Mouse (Mus musculus): ENCODE results near the gene Ogfod2.

The Ogfod2 gene

GRCm38 (mm10) chr5:124093852-124094604, 18.1 kb upstream of the Ogfod2 start:
- DNase-seq (ENCODE audit: low spot score in 2 of 2): peak in 1 of 2 experiments; percentile 14

DNA sequence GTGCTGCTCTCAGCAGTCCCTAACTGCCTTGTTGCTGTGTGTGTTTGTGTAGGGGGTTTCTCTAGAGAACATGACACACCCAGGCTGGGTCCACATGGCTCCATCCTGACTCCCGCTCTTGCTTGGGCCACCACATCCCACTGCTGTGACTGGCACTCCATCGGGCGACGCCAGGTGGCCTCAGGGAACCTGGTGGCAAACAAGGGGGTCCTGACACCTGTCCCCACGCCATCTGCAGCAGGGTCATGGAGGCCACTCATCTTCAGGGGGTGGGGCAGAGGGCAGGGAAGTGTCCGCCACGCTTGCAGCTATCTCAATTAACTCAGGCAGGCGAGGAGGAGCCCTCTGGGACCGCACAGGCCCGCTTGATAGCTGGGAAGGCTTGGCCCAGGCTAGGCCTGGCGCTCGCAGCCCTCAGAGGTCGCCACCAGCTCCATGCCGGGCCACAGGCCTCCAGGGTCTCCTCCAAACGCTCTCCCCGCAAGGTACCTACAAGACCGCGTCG, 17.0 kb upstream of the Ogfod2 start:
- peak; percentile 73 to 84 for DNase-seq (ENCODE audit: low spot score in 2 of 2)

DNA sequence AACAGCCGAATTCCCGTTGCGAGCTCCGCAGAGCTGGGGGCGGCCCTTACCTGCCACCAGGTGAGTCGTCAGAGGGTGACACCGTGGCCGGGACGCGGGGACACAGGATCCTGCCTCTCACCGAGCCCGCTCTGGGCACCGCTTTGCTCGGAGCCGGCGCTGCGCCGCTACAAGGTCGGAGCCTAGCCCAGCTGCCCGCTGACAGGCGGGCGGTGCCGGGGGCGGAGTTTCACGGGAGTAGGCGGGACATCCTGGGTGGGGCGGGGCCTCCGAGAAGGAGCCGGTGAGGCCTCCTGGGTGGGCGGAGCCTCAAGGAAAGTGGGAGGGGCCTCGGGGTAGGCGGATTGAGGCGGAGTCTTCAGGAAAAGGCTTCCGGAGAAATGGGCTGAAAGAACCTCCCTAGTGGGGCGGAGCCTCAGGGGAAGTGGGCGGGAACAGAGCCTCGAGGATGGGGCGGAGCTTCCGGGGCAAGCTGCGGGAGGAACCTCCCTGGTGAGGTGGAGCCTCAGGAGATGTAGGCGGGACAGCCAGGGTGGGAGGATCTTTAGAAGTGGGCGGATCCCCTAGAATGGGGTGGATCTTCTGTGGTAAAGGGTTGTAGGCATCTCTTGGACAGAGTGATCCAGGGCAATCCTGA, 16.4 kb upstream of the Ogfod2 start, which contains the start of gene Abcb9:
Gene Abcb9, minus strand, starts transcription at position 203 of the 637 bp plus-strand sequence.
- peak; percentile 100 for DNase-seq (ENCODE audit: low spot score in 2 of 2)

DNA sequence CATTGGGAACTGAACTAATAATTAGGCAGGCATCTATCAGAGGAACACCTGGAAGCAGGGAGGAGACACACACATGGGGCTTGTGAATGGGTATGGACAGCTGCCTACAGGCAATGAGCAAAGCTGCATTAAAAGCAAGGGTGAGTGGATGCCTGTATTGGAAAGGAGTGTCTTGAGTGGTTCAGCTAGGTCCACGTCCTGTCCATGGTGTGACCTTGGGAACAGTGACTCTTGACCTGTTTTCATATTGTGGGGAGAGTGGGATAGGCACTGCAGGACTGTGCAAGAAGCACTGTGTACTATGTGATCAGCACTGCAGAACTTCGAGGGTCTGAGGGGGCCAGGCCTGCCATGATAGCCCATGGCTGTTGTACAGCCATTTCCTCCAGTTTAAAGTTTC, 13.2 kb upstream of the Ogfod2 start:
- no peak for DNase-seq (ENCODE audit: low spot score in 2 of 2)

DNA sequence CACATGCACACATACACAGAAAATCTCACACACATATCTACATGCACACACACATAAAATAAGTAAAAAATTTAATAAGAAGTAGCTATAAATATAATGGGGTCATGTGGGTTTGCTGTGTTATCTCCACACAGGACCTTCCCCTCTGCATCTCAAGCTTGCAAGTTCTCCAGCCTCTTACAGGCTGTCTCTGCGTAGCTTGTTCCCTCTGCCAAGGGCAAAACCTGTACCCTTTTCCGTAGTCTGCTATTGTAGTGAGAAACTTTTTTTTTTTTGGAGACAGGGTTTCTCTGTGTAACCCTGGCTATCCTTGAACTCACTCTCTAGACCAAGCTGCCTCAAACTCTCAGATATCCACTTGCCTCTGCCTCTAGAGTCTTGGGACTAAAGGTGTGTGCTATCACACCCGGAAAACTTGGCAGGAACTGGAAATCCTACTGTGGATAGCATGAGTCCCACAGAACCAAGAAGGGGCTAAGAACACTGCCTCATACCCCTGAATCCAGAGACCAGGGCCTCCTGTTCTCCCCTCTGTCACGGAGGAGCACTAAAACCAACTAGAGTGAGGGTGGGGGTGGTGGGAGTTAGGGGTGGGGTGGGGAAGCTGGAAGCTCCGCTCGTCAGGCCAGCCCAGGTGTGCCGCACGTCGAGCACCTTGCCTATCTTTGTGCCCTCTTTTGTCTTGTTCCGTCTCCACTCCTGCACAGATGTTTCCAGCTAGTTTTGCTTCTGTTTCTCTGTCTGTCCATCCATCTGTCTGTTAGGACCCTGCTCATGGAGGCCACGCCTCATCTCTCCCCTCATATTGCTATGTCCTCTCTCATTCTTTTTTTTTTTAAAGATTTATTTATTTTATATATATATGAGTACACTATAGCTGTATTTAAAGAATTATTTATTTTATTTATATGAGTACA, 11.7 kb upstream of the Ogfod2 start:
- no peak for DNase-seq (ENCODE audit: low spot score in 2 of 2)

- no peak for DNase-seq (ENCODE audit: low spot score in 2 of 2)
Measured at GRCm38 (mm10) chr5:124102326-124102725, 9.8 kb upstream of the Ogfod2 start.

GRCm38 (mm10) chr5:124103020-124103419, 9.1 kb upstream of the Ogfod2 start:
- no peak for DNase-seq (ENCODE audit: low spot score in 2 of 2)

DNA sequence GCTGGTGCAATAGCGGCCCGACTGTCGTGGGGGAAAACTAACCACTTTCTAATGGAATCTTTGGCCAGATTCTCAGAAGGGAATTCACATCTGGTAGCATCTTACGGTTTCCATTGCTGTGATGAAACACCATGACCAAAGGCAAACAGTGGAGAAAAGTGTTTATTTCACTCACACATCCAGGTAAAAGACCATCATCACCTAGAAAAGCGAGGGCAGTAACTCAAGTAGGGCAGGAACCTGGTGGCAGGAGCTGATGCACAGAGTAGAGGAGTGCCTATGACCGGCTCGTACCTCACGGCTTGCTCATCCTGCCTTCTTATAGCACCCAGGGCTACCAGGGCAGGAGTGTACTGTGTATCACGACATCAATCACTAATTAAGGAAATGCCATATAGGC, 8.5 kb upstream of the Ogfod2 start:
- no peak for DNase-seq (ENCODE audit: low spot score in 2 of 2)

GRCm38 (mm10) chr5:124111077-124111741, 888 bp upstream of the Ogfod2 start:
- DNase-seq (ENCODE audit: low spot score in 2 of 2): peak; percentile 67 to 87

- DNase-seq (ENCODE audit: low spot score in 2 of 2): peak in 1 of 2 experiments; percentile 43
Measured at GRCm38 (mm10) chr5:124112531-124112930, 434 bp downstream of the Ogfod2 start.

DNA sequence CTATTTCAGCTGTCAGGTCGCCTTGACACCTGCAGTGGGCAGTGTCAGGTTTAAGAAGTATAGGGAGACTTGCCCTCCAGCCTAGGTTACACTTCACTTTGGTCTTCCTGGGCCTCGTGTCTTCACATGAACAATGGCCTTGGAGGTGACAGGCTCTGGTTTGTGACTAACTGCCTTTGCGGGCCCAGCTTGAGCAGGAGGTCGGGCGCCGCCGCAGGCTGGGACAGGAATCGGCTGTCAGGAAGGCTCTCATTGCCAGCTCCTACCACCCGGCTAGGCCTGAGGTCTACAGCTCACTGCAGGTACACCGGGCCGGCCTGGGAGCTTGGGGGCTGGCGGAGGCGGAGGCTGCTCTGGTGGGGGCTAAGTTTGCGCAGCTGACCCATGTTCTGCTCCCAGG, 933 bp downstream of the Ogfod2 start:
- DNase-seq (ENCODE audit: low spot score in 2 of 2): peak; percentile 72 to 87

DNA sequence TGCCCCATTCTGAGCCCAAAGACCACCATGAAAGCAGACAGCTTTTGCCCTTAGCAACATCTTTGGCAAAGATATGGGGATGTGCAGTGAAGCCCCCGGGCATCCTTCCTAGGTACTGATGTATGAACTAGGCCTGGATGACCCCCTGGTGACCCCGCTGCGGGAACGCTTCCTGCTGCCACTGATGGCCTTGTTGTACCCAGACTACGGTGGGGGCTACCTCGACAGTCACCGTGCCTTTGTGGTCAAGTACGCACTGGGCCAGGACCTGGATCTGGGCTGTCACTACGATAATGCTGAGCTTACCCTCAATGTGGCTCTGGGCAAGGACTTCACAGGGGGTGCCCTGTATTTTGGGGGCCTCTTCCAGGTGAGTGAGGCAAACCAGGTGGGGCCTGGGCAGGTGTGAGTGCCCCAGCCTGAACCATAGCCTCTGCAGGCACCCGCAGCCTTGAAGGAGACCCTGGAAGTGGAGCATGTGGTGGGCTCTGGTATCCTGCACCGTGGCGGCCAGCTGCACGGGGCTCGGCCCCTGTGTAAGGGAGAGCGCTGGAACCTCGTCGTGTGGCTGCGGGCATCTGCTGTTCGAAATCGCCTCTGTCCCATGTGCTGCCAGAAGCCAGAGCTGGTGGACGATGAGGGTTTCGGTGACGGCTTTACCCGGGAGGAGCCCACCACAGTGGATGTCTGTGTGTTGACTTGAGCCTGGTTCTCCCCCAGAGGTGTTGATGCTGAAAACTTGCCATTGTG, 2.4 kb downstream of the Ogfod2 start:
- peak in 1 of 2 experiments; percentile 68 for DNase-seq (ENCODE audit: low spot score in 2 of 2)

DNA sequence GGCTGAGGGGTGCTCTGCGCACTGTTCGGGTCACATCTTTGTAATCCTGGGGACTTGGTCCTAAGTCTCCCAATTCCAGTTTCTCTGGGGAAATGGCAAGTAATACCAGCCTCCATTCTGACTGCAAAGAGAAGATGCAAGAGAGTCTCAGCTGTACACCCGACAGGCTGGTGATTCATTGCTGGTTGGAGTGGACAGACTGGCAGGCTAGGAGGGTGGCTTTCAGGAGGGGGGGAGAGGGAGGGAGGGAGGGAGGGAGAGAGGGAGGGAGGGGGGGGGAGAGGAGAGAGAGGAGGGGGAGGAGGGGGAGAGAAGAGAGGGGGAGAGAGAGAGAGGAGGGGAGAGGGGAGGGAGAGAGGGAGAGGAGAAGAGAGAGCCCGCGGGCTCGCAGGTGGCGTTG, 3.4 kb downstream of the Ogfod2 start:
- no peak for DNase-seq (ENCODE audit: low spot score in 2 of 2)

DNA sequence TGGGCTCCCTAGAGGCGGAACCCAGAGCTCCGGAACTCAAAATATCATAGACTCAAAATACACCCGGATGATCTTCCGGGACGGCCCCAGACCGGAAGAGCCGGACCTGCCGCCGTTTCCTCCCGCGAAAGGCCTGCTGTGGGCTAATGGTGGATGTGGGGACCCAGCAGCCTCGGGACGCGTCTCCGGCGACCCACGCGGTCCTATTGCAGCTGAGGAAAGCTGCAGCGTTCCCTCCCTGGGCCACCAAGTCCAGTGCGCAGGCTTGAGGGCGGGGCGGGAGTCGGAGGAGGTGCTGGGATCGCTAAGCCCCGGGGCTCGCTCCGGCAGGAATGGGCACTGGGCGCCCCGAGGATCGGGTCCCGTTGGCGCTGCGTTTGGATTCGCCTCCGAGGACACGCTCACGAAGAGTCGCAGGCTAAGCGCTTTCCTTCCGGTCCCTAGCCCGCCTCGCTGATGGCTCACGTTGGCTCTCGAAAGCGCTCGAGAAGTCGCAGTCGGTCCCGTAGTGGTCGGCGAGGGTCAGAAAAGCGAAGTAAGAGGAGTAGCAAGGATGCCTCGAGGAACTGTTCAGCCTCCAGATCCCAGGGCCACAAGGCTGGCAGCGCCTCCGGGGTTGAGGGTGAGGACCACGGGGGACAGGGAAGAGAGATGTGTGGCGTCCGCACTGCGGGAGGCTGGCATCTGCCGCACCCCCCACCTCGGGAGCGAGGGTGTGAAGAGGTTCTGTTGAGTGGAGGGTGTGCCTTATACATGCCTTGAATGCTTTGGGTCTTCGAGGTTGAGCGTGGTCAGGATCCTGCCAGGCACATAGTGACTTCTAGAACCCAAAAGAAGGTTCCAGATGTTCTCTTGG, 4.1 kb downstream of the Ogfod2 start, which contains the start of gene Arl6ip4:
Gene Arl6ip4, plus strand, starts transcription at position 100 of the 856 bp plus-strand sequence.
- peak; percentile 83 to 91 for DNase-seq (ENCODE audit: low spot score in 2 of 2)

DNA sequence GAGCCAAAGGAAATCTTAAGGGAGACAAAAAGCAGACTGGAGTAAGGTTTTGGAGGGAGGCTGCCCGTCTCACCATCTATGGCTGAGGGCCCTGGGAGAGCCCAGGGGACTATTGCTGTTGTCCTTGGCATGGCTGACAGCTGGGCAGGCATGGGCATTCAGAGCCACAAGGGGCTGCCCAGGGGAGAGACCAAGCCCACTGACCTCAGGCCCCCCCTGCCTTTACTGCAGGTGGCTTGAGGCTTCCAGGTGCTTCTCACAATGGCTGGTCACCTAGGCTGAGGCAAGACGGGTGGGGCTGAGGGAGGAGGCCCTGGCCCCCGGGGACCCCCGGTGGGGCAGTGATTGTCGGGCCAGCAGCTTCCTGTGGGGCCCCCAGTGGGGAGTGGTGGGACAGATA, 7.1 kb downstream of the Ogfod2 start:
- no peak for DNase-seq (ENCODE audit: low spot score in 2 of 2)

DNA sequence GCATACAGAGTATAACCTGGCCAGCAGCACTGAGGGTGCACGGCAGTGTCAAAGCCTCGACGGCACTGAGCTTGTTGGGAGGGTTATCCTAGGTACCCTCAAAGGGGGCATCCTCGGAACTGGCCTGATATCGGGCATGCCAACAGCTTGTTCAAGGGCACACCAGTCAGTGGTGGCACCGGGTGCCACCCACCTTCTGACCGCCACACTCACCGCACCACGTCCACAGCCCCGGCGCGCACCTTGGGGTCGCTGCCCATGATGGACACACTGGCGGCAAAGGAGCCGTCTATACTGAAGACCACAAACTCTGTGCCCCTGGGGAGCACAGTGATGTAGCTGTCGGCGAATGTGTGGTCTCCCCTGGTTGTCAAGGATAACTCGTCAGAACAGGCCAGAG, 10.3 kb downstream of the Ogfod2 start:
- DNase-seq (ENCODE audit: low spot score in 2 of 2): no peak

DNA sequence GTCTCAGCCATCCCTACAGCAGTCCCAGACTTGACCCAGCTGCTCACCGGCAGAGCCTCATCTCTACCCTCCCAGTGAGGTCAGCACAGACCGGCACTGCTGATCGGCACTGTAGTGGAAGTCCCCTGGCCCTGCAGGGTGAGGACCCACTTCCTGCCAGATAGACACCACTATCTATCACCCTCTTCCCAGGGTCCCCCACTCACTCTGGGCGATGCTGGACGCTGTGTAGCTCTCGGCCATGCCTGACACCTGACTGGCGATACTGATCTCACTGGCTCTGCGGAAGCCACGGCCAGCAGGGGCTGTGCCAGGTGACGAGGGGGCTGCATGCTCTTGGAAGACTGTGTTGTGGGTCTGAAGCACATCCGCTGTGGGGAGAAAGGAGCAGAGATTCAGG, 13.0 kb downstream of the Ogfod2 start:
- DNase-seq (ENCODE audit: low spot score in 2 of 2): no peak

DNA sequence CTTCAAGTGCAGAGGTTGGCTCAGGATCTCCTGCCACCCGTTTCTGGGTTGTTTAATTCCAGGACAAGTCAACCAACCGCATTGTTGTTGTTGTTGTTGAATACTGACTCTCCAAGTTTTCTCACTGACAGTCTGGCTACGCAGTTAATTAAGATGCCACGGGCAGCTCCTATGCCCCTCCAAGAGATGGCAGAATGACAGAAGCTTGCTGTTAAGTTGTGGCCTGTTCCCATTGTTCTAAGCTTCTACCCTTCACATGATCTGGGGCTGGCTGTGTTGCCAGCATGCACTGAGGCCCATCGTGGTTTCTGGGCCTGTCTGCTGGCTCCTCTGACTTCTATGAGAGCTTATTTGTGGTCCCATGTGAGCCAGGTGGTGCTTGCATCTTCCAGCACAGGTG, 22.2 kb downstream of the Ogfod2 start:
- no peak for DNase-seq (ENCODE audit: low spot score in 2 of 2)

- no peak for DNase-seq (ENCODE audit: low spot score in 2 of 2)
Measured at GRCm38 (mm10) chr5:124138066-124138465, 26.0 kb downstream of the Ogfod2 start.

- DNase-seq (ENCODE audit: low spot score in 2 of 2): no peak
Measured at GRCm38 (mm10) chr5:124149028-124149427, 36.9 kb downstream of the Ogfod2 start.
